Mouse (Mus musculus): ENCODE data around the gene AL732309.1.
"Not testable (repeated sequence)": the region's sequence is repeated elsewhere in the genome, so short reads cannot be mapped to it uniquely, and the experiment has no call there.

The AL732309.1 gene

GRCm38 (mm10) chr2:25267746-25268309 lies 21.2 kb upstream of the AL732309.1 start:
- no peak for ATAC-seq (ENCODE audit: insufficient number of reproducible peaks, low FRiP score, low TSS enrichment)

DNA sequence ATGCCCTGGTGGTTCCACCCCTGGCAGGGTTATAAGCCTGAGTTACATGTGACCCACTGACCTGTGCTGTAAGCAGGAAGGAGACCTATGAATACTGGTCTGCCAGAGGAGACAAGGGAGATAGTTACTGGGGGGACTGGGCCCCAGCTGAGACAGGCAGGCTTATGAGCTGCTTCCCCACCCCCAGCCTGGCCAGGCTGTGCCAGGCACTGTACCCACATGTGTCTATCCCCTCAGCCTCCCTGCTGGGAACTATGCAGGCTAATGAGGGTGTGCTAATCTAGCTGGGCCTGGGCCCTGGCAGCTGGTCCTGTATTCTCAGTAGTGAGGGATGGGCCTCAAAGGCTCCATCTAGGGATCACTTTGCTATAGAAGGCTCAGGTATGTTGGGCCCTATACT lies 20.6 kb upstream of the AL732309.1 start:
- ATAC-seq (ENCODE audit: insufficient number of reproducible peaks, low FRiP score, low TSS enrichment): no peak

DNA sequence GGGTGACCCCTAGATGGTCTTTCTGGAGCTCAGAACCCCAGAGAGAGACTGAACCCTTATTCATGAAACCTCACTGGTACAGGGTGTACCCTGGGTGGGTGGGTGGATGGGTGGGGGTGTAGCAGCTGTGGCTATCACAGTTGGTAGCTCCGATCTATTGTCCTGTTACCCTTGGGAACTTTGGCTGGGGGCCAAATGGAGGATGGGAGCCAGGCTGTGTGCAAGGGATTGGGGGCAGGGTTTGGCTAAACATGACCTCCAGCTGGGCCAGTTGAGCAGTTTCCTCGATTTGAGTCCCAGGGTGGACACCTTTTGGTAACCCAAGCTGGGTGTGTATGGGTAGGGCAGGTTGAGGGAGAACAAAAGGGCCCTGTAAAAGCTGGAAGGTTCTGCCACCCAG lies 20.1 kb upstream of the AL732309.1 start:
- no peak for ATAC-seq (ENCODE audit: insufficient number of reproducible peaks, low FRiP score, low TSS enrichment)

DNA sequence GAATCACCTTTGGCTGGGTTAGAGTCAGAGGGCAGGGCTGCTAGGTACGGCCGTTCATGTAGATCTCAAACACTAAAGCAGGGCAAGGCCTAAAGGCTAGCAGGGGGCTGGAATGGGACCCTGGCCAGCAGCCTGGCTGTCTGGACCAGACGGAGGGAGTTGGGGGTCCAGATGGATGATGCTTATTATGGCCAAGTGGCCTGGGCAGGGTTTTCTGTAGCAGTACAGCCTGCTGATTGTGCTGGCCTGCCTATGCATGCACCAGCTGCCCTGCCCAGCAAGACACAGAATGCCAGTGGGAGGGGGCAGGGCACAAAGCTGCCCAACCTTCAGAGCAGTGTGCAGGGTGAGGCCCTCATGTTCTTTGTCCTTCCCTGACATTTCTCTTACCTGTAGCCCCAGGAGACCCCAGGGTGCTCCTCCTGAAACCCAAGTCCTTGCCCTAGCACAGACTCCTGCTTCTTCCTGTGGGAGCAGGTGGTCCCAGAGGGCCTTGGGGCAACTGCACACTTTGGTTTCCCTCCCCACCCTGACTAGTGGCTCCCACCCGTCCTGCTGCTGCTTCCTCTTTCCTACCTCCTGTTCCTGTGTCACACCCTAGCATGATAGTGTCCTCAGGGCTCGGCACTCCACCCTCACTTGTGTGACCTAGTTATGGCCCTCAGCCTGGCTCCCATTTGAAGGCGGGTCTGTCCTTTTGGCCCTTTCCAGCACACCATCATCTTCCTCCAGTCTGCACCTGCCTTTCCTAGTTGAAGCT lies 19.4 kb upstream of the AL732309.1 start:
- peak; percentile 65 for ATAC-seq (ENCODE audit: insufficient number of reproducible peaks, low FRiP score, low TSS enrichment)

DNA sequence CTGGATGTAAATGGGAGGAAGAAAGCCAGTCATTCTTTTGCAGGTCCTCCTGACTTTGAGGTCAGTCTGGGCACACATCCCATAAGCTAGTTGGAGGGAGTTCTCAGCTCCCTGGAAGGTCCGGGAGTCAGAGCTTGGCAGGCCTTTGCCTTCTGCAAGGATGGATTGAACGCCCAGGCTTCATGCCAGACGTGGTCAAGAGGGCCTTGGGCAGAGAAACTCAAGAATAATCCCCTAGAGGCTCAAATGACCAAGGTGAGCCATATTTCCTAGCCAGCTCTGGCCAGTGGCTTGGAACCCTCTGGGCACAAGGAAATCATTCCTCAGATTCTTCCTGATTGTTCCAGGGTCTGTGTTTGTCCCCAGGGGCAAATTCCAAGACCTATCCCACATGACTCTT lies 18.2 kb upstream of the AL732309.1 start:
- no peak for ATAC-seq (ENCODE audit: insufficient number of reproducible peaks, low FRiP score, low TSS enrichment)

GRCm38 (mm10) chr2:25264286-25264660 lies 17.6 kb upstream of the AL732309.1 start:
- ATAC-seq (ENCODE audit: insufficient number of reproducible peaks, low FRiP score, low TSS enrichment): no peak

DNA sequence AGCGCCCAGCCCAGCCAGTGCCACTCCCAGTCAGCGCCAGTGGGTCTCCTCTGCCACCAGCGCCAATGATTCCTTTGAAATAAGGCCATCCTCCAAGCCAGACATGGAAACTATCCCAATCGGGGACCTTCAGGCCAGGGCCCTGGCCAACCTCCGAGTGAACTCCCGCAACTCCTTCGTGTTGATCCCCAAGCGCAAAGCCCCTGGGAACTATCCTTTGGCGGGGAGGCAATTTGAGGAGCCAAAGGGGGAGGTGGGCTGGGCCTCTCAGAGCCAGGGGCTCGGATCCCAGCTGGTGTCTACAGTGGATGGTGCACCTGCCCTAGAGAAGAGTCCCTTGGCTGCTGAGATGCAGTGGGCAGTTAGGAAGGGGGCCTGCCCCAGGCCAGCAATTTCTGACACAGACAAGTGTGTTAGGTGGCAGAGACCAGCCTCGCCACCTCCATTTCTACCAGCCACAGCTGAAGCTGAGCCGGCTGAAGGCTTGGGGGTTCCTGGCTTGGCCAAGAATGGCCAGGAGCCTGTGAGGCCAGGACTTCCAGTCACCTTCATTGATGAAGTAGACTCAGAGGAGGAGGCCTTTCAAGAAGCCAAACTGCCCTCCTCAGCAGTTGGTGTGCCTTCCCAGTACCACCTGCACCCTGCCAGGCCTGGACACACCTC lies 17.1 kb upstream of the AL732309.1 start:
- ATAC-seq (ENCODE audit: insufficient number of reproducible peaks, low FRiP score, low TSS enrichment): no peak

GRCm38 (mm10) chr2:25262795-25263622 lies 16.3 kb upstream of the AL732309.1 start:
- no peak for ATAC-seq (ENCODE audit: insufficient number of reproducible peaks, low FRiP score, low TSS enrichment)

GRCm38 (mm10) chr2:25262291-25262767 lies 15.7 kb upstream of the AL732309.1 start, which contains the start of gene Tprn:
Gene Tprn (plus strand): TSS chr2:25262618.
- ATAC-seq (ENCODE audit: insufficient number of reproducible peaks, low FRiP score, low TSS enrichment): peak; percentile 88

GRCm38 (mm10) chr2:25261870-25262269 lies 15.2 kb upstream of the AL732309.1 start:
- no peak for ATAC-seq (ENCODE audit: insufficient number of reproducible peaks, low FRiP score, low TSS enrichment)

DNA sequence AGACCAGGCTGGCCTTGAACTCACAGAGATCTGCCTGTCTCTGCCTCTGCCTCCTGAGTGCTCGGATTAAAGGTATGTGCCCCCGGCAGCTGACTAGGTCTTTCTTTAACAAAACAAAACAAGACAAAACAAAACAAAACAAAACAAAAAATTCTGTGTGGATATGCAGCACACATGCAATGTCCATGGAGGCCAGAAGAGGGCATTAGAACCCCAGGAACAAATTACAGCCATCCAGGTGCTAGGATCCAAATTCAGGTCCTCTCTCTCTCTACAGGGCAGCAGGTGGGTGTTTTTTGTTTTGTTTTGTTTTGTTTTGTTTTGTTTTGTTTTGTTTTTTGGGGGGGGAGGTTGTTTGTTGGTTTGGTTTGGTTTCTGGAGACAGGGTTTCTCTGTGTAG lies 12.2 kb upstream of the AL732309.1 start:
- no peak for ATAC-seq (ENCODE audit: insufficient number of reproducible peaks, low FRiP score, low TSS enrichment)

- not testable (repeated sequence) for ATAC-seq (ENCODE audit: insufficient number of reproducible peaks, low FRiP score, low TSS enrichment)
Observed at GRCm38 (mm10) chr2:25257250-25257649, 10.6 kb upstream of the AL732309.1 start.

DNA sequence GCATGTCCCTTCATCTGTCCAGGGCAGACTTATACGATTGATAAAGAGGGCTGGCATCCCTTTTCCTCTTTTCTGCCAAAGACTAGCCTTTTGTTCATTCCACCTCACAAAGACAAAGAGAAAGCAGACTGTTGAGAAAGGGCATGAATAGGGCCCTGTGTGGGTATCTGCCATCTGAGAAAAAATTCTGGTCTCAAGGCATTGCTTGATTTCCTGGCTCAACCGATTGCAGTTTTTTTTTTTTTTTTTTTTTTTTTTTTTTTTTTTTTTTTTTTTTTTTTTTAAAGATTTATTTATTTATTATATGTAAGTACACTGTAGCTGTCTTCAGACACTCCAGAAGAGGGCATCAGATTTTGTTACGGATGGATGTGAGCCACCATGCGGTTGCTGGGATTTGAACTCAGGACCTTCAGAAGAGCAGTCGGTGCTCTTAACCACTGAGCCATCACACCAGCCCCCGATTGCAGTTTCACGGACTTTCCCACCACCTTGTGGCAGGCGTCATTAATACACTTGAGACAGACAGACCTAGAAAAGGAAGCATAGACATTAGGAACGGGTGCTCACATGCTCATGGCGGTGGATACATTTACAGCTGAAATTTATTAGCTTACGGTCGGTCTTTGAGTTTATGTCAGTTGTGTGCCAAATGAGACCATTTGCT lies 9.9 kb upstream of the AL732309.1 start:
- ATAC-seq (ENCODE audit: insufficient number of reproducible peaks, low FRiP score, low TSS enrichment): not testable (repeated sequence)

DNA sequence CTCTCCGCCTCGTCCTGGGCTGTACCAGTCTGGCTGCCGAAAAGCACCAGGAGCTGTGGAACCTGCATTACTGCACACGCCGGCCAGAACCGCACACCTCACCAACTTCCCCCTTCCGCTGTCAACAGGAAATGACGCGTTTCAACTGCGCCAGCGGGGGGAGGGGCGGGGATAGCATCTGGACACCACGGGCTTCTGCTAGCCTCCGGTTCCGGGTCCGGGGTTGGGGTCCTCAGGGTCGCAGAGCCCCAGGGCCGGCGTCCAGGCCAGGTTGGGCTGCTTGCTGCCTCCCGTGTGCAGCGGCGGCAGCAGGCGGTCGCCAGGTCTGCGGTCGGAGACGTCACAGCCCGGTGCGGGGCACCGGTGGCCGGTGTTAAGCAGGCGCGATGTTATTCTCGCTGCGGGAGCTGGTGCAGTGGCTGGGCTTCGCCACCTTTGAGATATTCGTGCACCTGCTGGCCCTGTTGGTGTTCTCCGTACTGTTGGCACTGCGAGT lies 8.7 kb upstream of the AL732309.1 start, which contains the start of gene Tmem203:
Gene Tmem203, plus strand, starts transcription at position 156 of the 496 bp plus-strand sequence.
- peak; percentile 83; the same call in 1 of the 2 replicates for ATAC-seq (ENCODE audit: insufficient number of reproducible peaks, low FRiP score, low TSS enrichment)

DNA sequence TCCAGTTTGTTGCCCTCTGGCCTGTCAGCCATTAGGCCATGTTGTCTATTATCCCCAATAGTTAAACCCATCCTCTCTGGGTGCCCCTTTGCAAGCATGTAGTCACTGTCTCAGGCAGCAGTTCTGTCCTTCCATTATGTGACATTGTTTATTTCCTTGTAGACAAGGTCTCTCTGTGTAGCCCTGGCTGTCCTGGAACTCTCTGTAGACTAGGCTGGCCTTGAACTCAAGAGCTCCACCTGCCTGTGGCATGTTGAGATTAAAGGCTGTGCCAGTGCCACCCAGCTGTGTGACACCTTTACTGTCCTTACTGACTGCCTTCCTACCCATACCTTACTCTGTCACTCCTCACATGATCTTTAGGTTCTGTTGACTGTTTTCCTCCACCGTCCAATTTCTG lies 5.7 kb upstream of the AL732309.1 start:
- no peak for ATAC-seq (ENCODE audit: insufficient number of reproducible peaks, low FRiP score, low TSS enrichment)

- no peak for ATAC-seq (ENCODE audit: insufficient number of reproducible peaks, low FRiP score, low TSS enrichment)
Observed at GRCm38 (mm10) chr2:25244144-25244543, 2.5 kb downstream of the AL732309.1 start.

DNA sequence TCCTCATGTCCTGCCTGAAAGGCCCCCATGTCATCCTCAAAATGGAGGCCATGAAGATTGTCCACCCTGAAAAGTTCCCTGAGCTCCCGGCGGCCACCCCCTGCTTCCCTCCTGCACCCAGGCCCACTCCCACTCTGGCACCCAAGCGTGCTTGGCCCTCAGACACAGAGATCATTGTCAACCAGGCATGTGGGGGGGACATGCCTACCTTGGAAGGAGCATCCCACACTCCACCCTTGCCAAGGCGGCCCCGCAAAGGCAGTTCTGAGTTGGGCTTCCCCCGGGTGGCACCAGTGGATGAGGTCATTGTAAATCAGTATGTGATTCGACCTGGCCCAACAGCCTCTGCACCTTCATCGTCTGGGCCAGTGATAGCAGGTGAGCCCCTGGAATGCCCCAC lies 3.3 kb downstream of the AL732309.1 start:
- no peak for ATAC-seq (ENCODE audit: insufficient number of reproducible peaks, low FRiP score, low TSS enrichment)

- no peak for ATAC-seq (ENCODE audit: insufficient number of reproducible peaks, low FRiP score, low TSS enrichment)
Observed at GRCm38 (mm10) chr2:25242101-25242506, 4.6 kb downstream of the AL732309.1 start, which contains the start of the genes Rnf208 and Cysrt1. Gene Rnf208 (plus strand): TSS chr2:25242255. Gene Cysrt1 (minus strand): TSS chr2:25242452.

- ATAC-seq (ENCODE audit: insufficient number of reproducible peaks, low FRiP score, low TSS enrichment): no peak
Observed at GRCm38 (mm10) chr2:25241438-25241775, 5.3 kb downstream of the AL732309.1 start.
